Mouse (Mus musculus) E14TG2a.4 (cell line): ENCODE data around the gene Adamtsl5.
A peak's percentile ranks its signal among the peaks of the same experiment; 100 is the strongest.

ENCODE experiments used
- H3K27me3 ChIP-seq: 2 replicates; pipeline ENCODE4 v1.6.1; 2014; ENCODE audit warnings: low read length, control low read depth; ENCODE audit not compliant: insufficient read depth
- H3K36me3 ChIP-seq: 2 replicates; pipeline ENCODE4 v1.6.1; 2014; ENCODE audit warnings: low read length, control low read depth; ENCODE audit not compliant: insufficient read depth
- H3K4me1 ChIP-seq: replicated peaks from 2 replicates; pipeline ENCODE4 v1.6.1; 2014; ENCODE audit warnings: low read depth, low read length, control low read depth
- H3K4me3 ChIP-seq: replicated peaks from 2 replicates; pipeline ENCODE4 v1.5.1; 2014; ENCODE audit warnings: mild to moderate bottlenecking, low read length
- H3K9me3 ChIP-seq: 2 replicates; pipeline ENCODE4 v1.6.1; 2014; ENCODE audit warnings: low read length, control low read depth
- CTCF ChIP-seq: conservative IDR thresholded peaks from 2 replicates; pipeline ENCODE4 v1.5.1; 2014; ENCODE audit warnings: low read length
- NANOG ChIP-seq: IDR thresholded peaks from 2 replicates; pipeline ENCODE4 v1.6.1; 2014; ENCODE audit warnings: borderline replicate concordance, low read length, mixed read lengths
- POU5F1 ChIP-seq: IDR thresholded peaks from 2 replicates; pipeline ENCODE4 v1.6.1; 2014; ENCODE audit warnings: low read length, borderline replicate concordance

The Adamtsl5 gene

DNA sequence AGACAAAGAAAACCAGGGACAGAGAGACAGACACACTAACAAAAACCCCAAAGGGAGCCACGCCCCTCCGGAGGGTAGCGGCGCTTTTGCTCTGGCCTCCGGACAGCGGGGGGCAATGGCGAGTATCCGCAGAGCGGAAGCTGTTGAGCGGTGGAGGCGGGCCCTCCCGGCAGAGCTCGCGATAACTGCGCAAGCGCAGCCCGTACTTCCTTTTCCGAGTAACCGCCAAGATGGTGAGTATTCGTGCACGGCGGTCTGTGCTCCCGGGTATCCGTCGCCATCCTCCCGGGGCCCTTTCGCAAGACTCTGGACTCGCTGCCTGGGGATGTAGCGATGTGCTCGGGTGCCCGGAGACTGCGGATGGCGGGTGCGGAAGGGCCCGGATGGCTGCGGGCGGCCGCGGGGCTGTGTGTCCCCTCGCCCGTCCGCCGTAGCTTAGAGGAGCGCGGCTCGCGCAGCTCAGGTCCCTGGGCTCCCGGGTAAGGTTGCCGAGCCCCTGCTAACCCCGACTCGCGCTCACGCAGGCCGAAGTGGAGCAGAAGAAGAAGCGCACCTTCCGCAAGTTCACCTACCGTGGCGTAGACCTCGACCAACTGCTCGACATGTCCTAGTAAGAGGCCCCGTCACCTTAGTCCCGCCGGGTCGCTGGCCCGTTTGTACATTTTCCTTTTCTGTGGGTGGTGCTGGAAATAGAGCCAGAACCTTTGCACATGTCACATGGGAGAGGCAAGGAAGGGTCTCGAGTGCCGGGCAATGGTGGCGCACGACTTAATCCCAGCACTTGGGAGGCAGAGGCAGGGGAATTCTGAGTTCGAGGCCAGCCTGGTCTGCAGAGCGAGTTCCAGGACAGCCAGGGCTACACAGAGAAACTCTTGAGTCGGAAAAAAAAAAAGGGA is 55.7 kb downstream of the Adamtsl5 start, which contains the start of gene Rps15:
Gene Rps15 (plus strand): TSS at position 203 of the 896 bp plus-strand sequence.
- Histone ChIP-seq H3K27me3 (peaks cover 7% of the 10 kb centered on the region), H3K36me3 (peaks cover 43% of the 10 kb centered on the region), H3K9me3 (no peaks in the 10 kb centered on the region), H3K4me1 (peaks cover 75% of the 10 kb centered on the region), H3K4me3 (peak within 1 kb of the TSS; percentile 99)
- no peak for TF ChIP-seq POU5F1
- TF ChIP-seq NANOG, result no peak; the same call in 1 of the 2 replicates
- TF ChIP-seq CTCF, result no peak
